Mouse (Mus musculus) gastrocnemius, adult 18-20 months (tissue): ENCODE data around the gene Ndufc2. TPM values are rescaled to one million over a fixed set of nuclear protein-coding genes. Genes with fewer than 3 reads are reported as not detected.
"Not testable (repeated sequence)": the region's sequence is repeated elsewhere in the genome, so short reads cannot be mapped to it uniquely, and the experiment has no call there.

Experiments used
- DNase-seq: peaks from one replicate; pipeline ENCODE4 v3.0.0; 2021; ENCODE audit warnings: low spot score
- total RNA-seq, 2 experiments: library from RNA; stranded (reverse); gene quantifications; 2 replicates each; pipeline ENCODE4 v1.2.3; 2021

Gene Ndufc2
- total RNA-seq, 2 experiments from 2014 or later, result 266 to 292 TPM

GRCm38 (mm10) chr7:97424621-97425245 lies 24.9 kb downstream of the Ndufc2 start:
- peak; percentile 84 for DNase-seq

GRCm38 (mm10) chr7:97426566-97426965 lies 26.8 kb downstream of the Ndufc2 start:
- DNase-seq, result no peak

- no peak for DNase-seq
Observed at GRCm38 (mm10) chr7:97427296-97427695, 27.5 kb downstream of the Ndufc2 start.

GRCm38 (mm10) chr7:97427778-97428420 lies 28.1 kb downstream of the Ndufc2 start:
- DNase-seq, result peak; percentile 68

- DNase-seq, result no peak
Observed at GRCm38 (mm10) chr7:97429705-97430104, 29.9 kb downstream of the Ndufc2 start.

- not testable (repeated sequence) for DNase-seq
Observed at GRCm38 (mm10) chr7:97433517-97433916, 33.7 kb downstream of the Ndufc2 start.

- DNase-seq, result no peak
Observed at GRCm38 (mm10) chr7:97434517-97434916, 34.7 kb downstream of the Ndufc2 start.

- DNase-seq, result no peak
Observed at GRCm38 (mm10) chr7:97438986-97439385, 39.2 kb downstream of the Ndufc2 start.

- DNase-seq, result peak; percentile 15
Observed at GRCm38 (mm10) chr7:97446171-97446925, 46.5 kb downstream of the Ndufc2 start.

- DNase-seq, result no peak
Observed at GRCm38 (mm10) chr7:97447050-97447531, 47.3 kb downstream of the Ndufc2 start.

- DNase-seq, result not testable (repeated sequence)
Observed at GRCm38 (mm10) chr7:97451023-97451422, 51.2 kb downstream of the Ndufc2 start, which contains the start of gene Kctd14. TSS of gene Kctd14 (plus strand) at chr7:97451323.

- DNase-seq, result no peak
Observed at GRCm38 (mm10) chr7:97452196-97452595, 52.4 kb downstream of the Ndufc2 start.

- no peak for DNase-seq
Observed at GRCm38 (mm10) chr7:97453141-97453921, 53.5 kb downstream of the Ndufc2 start.

- DNase-seq, result no peak
Observed at GRCm38 (mm10) chr7:97454795-97455194, 55.0 kb downstream of the Ndufc2 start.

- DNase-seq, result no peak
Observed at GRCm38 (mm10) chr7:97455577-97455976, 55.8 kb downstream of the Ndufc2 start.

Other genes starting within 250 kb of the Ndufc2 start
- under 1 TPM; 0.31 to 0.43 TPM for gene Usp35, start 68.0 kb upstream of the Ndufc2 start, total RNA-seq
- 1 to 10 TPM; 4.1 to 4.4 TPM for gene Kctd21, start 67.7 kb upstream of the Ndufc2 start, total RNA-seq
- gene Alg8, start 28.4 kb upstream of the Ndufc2 start, total RNA-seq, result 1 to 10 TPM; 3.2 to 3.5 TPM
- 10 to 100 TPM; 15.3 to 19.5 TPM for gene Thrsp, start 17.7 kb downstream of the Ndufc2 start, total RNA-seq
- gene Kctd14, start 51.3 kb downstream of the Ndufc2 start, total RNA-seq, result under 1 TPM in 1 of 2 experiments, not detected in 1; 0.14 TPM
- 10 to 100 TPM; 23.7 to 26.4 TPM for gene Ints4, start 81.0 kb downstream of the Ndufc2 start, total RNA-seq
- 100 to 1,000 TPM; 125 to 130 TPM for gene Aamdc, start 179.5 kb downstream of the Ndufc2 start, total RNA-seq
- gene Rsf1, start 179.9 kb downstream of the Ndufc2 start, total RNA-seq, result 10 to 100 TPM; 13.1 to 16.2 TPM